Mouse (Mus musculus) liver, embryonic 14.5 days (tissue): ENCODE results near the gene H60b.

Experiments used
- CTCF ChIP-seq: IDR thresholded peaks from 2 replicates; pipeline ENCODE4 v1.5.1; 2016; ENCODE audit warnings: antibody characterized with exemption, low read depth, control low read depth
- EP300 ChIP-seq: IDR thresholded peaks from 2 replicates; pipeline ENCODE4 v1.6.1; 2016; ENCODE audit warnings: antibody characterized with exemption, low read depth

DNA sequence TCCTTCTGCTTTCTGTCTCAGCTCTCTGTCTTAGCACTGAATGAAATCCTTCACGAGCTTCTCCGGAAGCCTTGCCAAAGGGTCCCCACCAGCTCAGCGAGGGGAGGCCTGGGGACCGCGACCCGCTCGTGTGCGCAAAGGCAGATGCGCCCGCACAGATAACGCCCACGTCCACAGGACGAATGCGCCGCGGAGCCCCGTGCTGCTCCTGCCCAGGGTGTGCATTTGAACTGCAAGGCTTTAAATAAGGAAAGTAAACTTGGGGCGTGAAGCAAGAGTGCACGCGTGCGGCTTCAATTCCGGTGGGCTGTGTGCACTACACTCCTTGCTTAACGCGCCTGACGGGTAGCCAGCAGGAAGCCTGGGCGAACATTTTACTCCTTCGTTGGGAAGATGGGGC is 7.8 kb upstream of the H60b start:
- TF ChIP-seq CTCF (no peak), EP300 (no peak)
